Mouse (Mus musculus) c-Kit-positive CD71-negative TER-119-negative erythroid progenitor cells, embryonic 14.5 days (primary cell): ENCODE data around the gene Marc1.
A peak's percentile ranks its signal among the peaks of the same experiment; 100 is the strongest.

ENCODE experiments used
- DNase-seq: peaks from one replicate; pipeline ENCODE4 v3.0.0-alpha.2; 2013; ENCODE audit warnings: low read depth

Gene Marc1

GRCm38 (mm10) chr1:184822678-184823077, 11.6 kb upstream of the Marc1 start:
- DNase-seq, result no peak

- DNase-seq, result no peak
Observed at GRCm38 (mm10) chr1:184817768-184818167, 6.7 kb upstream of the Marc1 start.

- DNase-seq, result no peak
Observed at GRCm38 (mm10) chr1:184811716-184812250, 670 bp upstream of the Marc1 start.

GRCm38 (mm10) chr1:184809578-184810001, 1.5 kb downstream of the Marc1 start:
- DNase-seq, result no peak

GRCm38 (mm10) chr1:184808418-184809012, 2.6 kb downstream of the Marc1 start:
- DNase-seq, result no peak

GRCm38 (mm10) chr1:184807627-184808417, 3.3 kb downstream of the Marc1 start:
- no peak for DNase-seq

- no peak for DNase-seq
Observed at GRCm38 (mm10) chr1:184807123-184807522, 4.0 kb downstream of the Marc1 start.

GRCm38 (mm10) chr1:184805749-184806148, 5.4 kb downstream of the Marc1 start:
- DNase-seq, result no peak

- peak; percentile 63 for DNase-seq
Observed at GRCm38 (mm10) chr1:184793163-184793876, 17.8 kb downstream of the Marc1 start.

GRCm38 (mm10) chr1:184791109-184791508, 20.0 kb downstream of the Marc1 start:
- DNase-seq, result peak; percentile 52

GRCm38 (mm10) chr1:184786376-184787151, 24.5 kb downstream of the Marc1 start:
- DNase-seq, result no peak

GRCm38 (mm10) chr1:184783641-184784040, 27.5 kb downstream of the Marc1 start:
- DNase-seq, result no peak

- DNase-seq, result no peak
Observed at GRCm38 (mm10) chr1:184782161-184782513, 29.0 kb downstream of the Marc1 start.

GRCm38 (mm10) chr1:184781286-184782160, 29.6 kb downstream of the Marc1 start:
- DNase-seq, result no peak

- DNase-seq, result no peak
Observed at GRCm38 (mm10) chr1:184778157-184778556, 33.0 kb downstream of the Marc1 start.

GRCm38 (mm10) chr1:184777061-184777795, 33.9 kb downstream of the Marc1 start:
- no peak for DNase-seq

GRCm38 (mm10) chr1:184775289-184775688, 35.8 kb downstream of the Marc1 start:
- DNase-seq, result no peak

- no peak for DNase-seq
Observed at GRCm38 (mm10) chr1:184771891-184772249, 39.2 kb downstream of the Marc1 start.

GRCm38 (mm10) chr1:184771202-184771890, 39.8 kb downstream of the Marc1 start:
- peak; percentile 66 for DNase-seq

- DNase-seq, result no peak
Observed at GRCm38 (mm10) chr1:184763866-184764265, 47.2 kb downstream of the Marc1 start.
